Mouse (Mus musculus) lung, adult 2 months (tissue): Measurements from ENCODE around the gene Megf6. TPM values are rescaled to one million over a fixed set of nuclear protein-coding genes. Genes with fewer than 3 reads are reported as not detected.

ENCODE experiments used
- DNase-seq: peaks from one replicate; pipeline ENCODE4 v3.0.0; 2022
- H3K4me1 ChIP-seq: fragments of 200-500 bp; 2 replicates; pipeline ENCODE4 v1.6.1; 2011; ENCODE audit warnings: low read length; ENCODE audit not compliant: control insufficient read depth, insufficient read depth
- H3K4me3 ChIP-seq: fragments of 200-500 bp; replicated peaks from 2 replicates; pipeline ENCODE3; 2011; ENCODE audit warnings: low read depth, mild to moderate bottlenecking, control low read depth, low read length; ENCODE audit errors: extremely low read depth
- CTCF ChIP-seq: fragments of 200-500 bp; IDR thresholded peaks from 2 replicates; pipeline ENCODE4 v1.5.1; 2011; ENCODE audit warnings: mild to moderate bottlenecking, low read length, control low read depth; ENCODE audit not compliant: insufficient read depth
- POLR2A ChIP-seq: fragments of 200-500 bp; IDR thresholded peaks from 2 replicates; pipeline ENCODE4 v1.6.1; 2011; ENCODE audit warnings: low read depth, mild to moderate bottlenecking, control low read depth, low read length, borderline replicate concordance; ENCODE audit errors: extremely low read depth
- WGBS: fragments of 180-500 bp; shearing (Covaris S2); methylation state at CpG from one replicate; pipeline ENCODE4 v1.1.7; 2018; 5-methylcytosine and 5-hydroxymethylcytosine counted together
- polyA plus RNA-seq: library from polyadenylated mRNA; depleted of rRNA; stranded (reverse); fragments of >200 nt; gene quantifications from 2 replicates; pipeline ENCODE4 v1.2.3, GENCODE M21; 2012; rRNA removed

Gene Megf6
- polyA plus RNA-seq: 68.6 and 83.1 TPM in 2 replicates

GRCm38 (mm10) chr4:154170506-154171150, at the start of gene Megf6:
Megf6 (plus strand) TSS chr4:154170730.
- WGBS: 1% methylated on average over 59 of the region's 61 CpGs
- TF ChIP-seq POLR2A: peak; percentile 35; the same call in 1 of the 2 replicates
- no peak for TF ChIP-seq CTCF
- Histone ChIP-seq H3K4me1 (peaks cover 3% of the 10 kb centered on the region; the same call in 1 of the 2 replicates), H3K4me3 (peak within 1 kb of the TSS; percentile 71)
- peak; percentile 70 for DNase-seq

GRCm38 (mm10) chr4:154121800-154122199, 48.7 kb upstream of the Megf6 start:
- Histone ChIP-seq H3K4me1 (no peaks in the 10 kb centered on the region), H3K4me3 (no peak overlapping the region)
- no peak for TF ChIP-seq POLR2A
- TF ChIP-seq CTCF: no peak
- DNase-seq: no peak
- WGBS: 78% methylated on average over 11 of the region's 11 CpGs

GRCm38 (mm10) chr4:154122374-154122773, 48.2 kb upstream of the Megf6 start:
- no peak for TF ChIP-seq CTCF
- Histone ChIP-seq H3K4me3 (no peak overlapping the region), H3K4me1 (no peaks in the 10 kb centered on the region)
- no peak for DNase-seq
- WGBS: 74% methylated on average over 7 of the region's 7 CpGs

- no peak for DNase-seq
- 51% methylated on average over 6 of the region's 6 CpGs for WGBS
- TF ChIP-seq CTCF (no peak), POLR2A (no peak)
- Histone ChIP-seq H3K4me1 (no peaks in the 10 kb centered on the region), H3K4me3 (no peak overlapping the region)
Measured at GRCm38 (mm10) chr4:154123553-154123952, 47.0 kb upstream of the Megf6 start.

- Histone ChIP-seq H3K4me1 (no peaks in the 10 kb centered on the region), H3K4me3 (no peak overlapping the region)
- no peak for TF ChIP-seq POLR2A
- TF ChIP-seq CTCF: no peak
- WGBS: 61% methylated on average over 5 of the region's 5 CpGs
- DNase-seq: no peak
Measured at GRCm38 (mm10) chr4:154125202-154125601, 45.3 kb upstream of the Megf6 start.

GRCm38 (mm10) chr4:154127273-154127672, 43.3 kb upstream of the Megf6 start:
- no peak for DNase-seq
- H3K4me3 ChIP-seq: no peak overlapping the region
- H3K4me1 ChIP-seq: no peaks in the 10 kb centered on the region
- WGBS: 78% methylated on average over 3 of the region's 3 CpGs
- TF ChIP-seq CTCF: no peak

GRCm38 (mm10) chr4:154129950-154130349, 40.6 kb upstream of the Megf6 start:
- TF ChIP-seq POLR2A: no peak
- no peak for TF ChIP-seq CTCF
- Histone ChIP-seq H3K4me3 (no peak overlapping the region), H3K4me1 (no peaks in the 10 kb centered on the region)
- no peak for DNase-seq

GRCm38 (mm10) chr4:154131894-154132293, 38.6 kb upstream of the Megf6 start:
- 74% methylated on average over 4 of the region's 4 CpGs for WGBS
- no peak for DNase-seq
- H3K4me3 ChIP-seq: no peak overlapping the region
- TF ChIP-seq POLR2A: no peak
- TF ChIP-seq CTCF: no peak
- no peaks in the 10 kb centered on the region for H3K4me1 ChIP-seq

GRCm38 (mm10) chr4:154134803-154135202, 35.7 kb upstream of the Megf6 start:
- Histone ChIP-seq H3K4me3 (no peak overlapping the region), H3K4me1 (no peaks in the 10 kb centered on the region)
- TF ChIP-seq POLR2A: no peak
- TF ChIP-seq CTCF: no peak
- no peak for DNase-seq
- 55% methylated on average over 4 of the region's 4 CpGs for whole genome bisulfite sequencing

- peaks cover 7% of the 10 kb centered on the region; the same call in 1 of the 2 replicates for H3K4me1 ChIP-seq
- no peak overlapping the region for H3K4me3 ChIP-seq
- TF ChIP-seq POLR2A (no peak), CTCF (no peak)
- WGBS: 56% methylated on average over 5 of the region's 5 CpGs
- no peak for DNase-seq
Measured at GRCm38 (mm10) chr4:154137139-154137538, 33.4 kb upstream of the Megf6 start.
